Mouse (Mus musculus) hindbrain, embryonic 10.5 days (tissue): ENCODE results near the gene Mrgprb2. TPM values are rescaled to one million over a fixed set of nuclear protein-coding genes. Genes with fewer than 3 reads are reported as not detected.

Experiments used
- DNase-seq: peaks from one replicate; pipeline ENCODE4 v3.0.0-alpha.2; 2017; ENCODE audit warnings: low spot score
- H3K27ac ChIP-seq: fragments of 300-500 bp; sonication (generic); 2 replicates; pipeline ENCODE4 v1.5.1; 2016; ENCODE audit warnings: mild to moderate bottlenecking, moderate library complexity
- H3K27me3 ChIP-seq: fragments of 300-500 bp; sonication (generic); 2 replicates; pipeline ENCODE4 v1.6.1; 2016; ENCODE audit warnings: mild to moderate bottlenecking; ENCODE audit not compliant: poor library complexity, insufficient read depth, severe bottlenecking
- H3K36me3 ChIP-seq: fragments of 300-500 bp; sonication (generic); 2 replicates; pipeline ENCODE4 v1.6.1; 2016; ENCODE audit warnings: mild to moderate bottlenecking, moderate library complexity
- H3K4me1 ChIP-seq: fragments of 300-500 bp; sonication (generic); replicated peaks from 2 replicates; pipeline ENCODE4 v1.6.1; 2016; ENCODE audit warnings: mild to moderate bottlenecking
- H3K4me3 ChIP-seq: fragments of 300-500 bp; sonication (generic); 2 replicates; pipeline ENCODE4 v1.5.1; 2016; ENCODE audit warnings: mild to moderate bottlenecking, moderate library complexity
- H3K9me3 ChIP-seq: fragments of 300-500 bp; sonication (generic); 2 replicates; pipeline ENCODE4 v1.6.1; 2016; ENCODE audit warnings: mild to moderate bottlenecking, moderate library complexity
- polyA plus RNA-seq: library from polyadenylated mRNA; unstranded; fragments of >200 nt; fragmentation: Nextera tagmentation; extraction: Ambion mirVana; gene quantifications from 2 replicates; pipeline ENCODE4 v1.2.1, GENCODE M21; 2016

Gene Mrgprb2
- polyA plus RNA-seq = not detected in 2 replicates

- no peaks in the 10 kb centered on the region for H3K27me3 ChIP-seq
- peaks cover 26% of the 10 kb centered on the region for H3K9me3 ChIP-seq
- no peak for DNase-seq
- no peaks in the 10 kb centered on the region for H3K36me3 ChIP-seq
- H3K4me3 ChIP-seq = no peak within 1 kb of the TSS
- no peaks in the 10 kb centered on the region for H3K4me1 ChIP-seq
- no peak within 1 kb of the TSS for H3K27ac ChIP-seq
Measured at GRCm38 (mm10) chr7:48557986-48558385, at the start of gene Mrgprb2. Gene Mrgprb2 (minus strand): TSS chr7:48558086.

Other genes with a start within 250 kb of the Mrgprb2 start
- gene Mrgprb8, start 169.6 kb downstream of the Mrgprb2 start, polyA plus RNA-seq = not detected in 2 replicates
- gene Mrgprb1, start 101.7 kb downstream of the Mrgprb2 start, polyA plus RNA-seq = not detected in 2 replicates
- gene Mrgprx2, start 58.8 kb downstream of the Mrgprb2 start, polyA plus RNA-seq = not detected in 2 replicates
- gene Mrgprb3, start 85.7 kb upstream of the Mrgprb2 start, polyA plus RNA-seq = not detected in 2 replicates
- gene Zdhhc13, start 230.9 kb upstream of the Mrgprb2 start, polyA plus RNA-seq = 32.1 and 35.2 TPM in 2 replicates